24 mouse cellular contexts compared by ENCODE assay signal in the genomic region with DNA sequence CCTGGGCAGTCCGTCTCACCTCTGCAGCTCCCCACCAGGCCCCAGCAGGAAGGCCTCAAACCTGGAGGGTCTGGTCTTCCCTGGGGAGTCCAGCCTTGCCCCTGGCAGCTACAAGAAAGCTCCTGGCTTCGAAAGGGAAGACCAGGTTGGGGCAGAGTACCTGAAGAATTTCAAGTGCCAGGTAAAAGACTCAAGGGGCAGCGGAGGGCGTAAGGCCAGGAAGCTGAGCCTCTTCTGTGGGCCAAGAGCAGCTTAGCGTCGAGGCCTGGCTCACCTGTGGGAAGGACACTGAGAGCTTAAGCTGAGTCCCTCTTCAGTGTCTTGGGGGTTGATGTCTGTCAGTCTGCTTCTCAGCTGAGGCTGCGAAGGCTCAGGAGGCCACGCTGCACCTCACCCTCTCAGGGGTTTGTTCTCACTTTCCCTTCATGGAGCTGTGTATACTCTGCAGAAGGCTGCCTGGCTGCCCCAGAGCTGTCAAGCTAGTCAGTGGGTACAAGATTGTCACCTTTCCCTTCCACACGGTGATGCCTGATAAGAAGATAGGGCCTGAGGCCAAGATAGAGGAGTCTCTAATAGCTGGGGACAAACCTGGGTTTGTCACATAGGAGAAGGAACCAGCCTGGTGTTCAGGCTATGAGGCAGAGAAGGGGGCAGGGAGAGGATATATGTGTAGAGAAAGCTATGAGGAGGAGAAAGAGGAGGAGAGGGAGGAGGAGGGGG. TPM values are rescaled to one million over a fixed set of nuclear protein-coding genes. Genes with fewer than 3 reads are reported as not detected.
DNase-seq lines count a peak whose midpoint lies in the region; ATAC-seq and TF ChIP-seq lines count a peak whose summit lies in the region.
"Had no signal": no experiment of that assay in that cellular context is flagged by ENCODE, and none has a peak within 500 bp of the region (broad histone marks: within the 10 kb centered on the region; RNA-seq: fewer than 3 reads in every experiment).

No protein-coding gene starts in this region.

- TF ChIP-seq EP300 in lung, postnatal 0 days (IDR thresholded peaks at IDR 0.05) = no peak; the same call in 1 of the 2 replicates

- H3K4me2 ChIP-seq in liver, embryonic 15.5 days = no peak overlapping the region
- H3K4me2 ChIP-seq in lung, postnatal 0 days (replicated peaks; ENCODE audit: low read depth, low read length) = no peak overlapping the region
- H3K4me2 ChIP-seq: embryonic facial prominence, embryonic 13.5 days; forebrain, embryonic 12.5 days; hindbrain, embryonic 14.5 days had no signal

- H3K36me3 ChIP-seq in liver, embryonic 15.5 days (replicated peaks) = peaks cover 98% of the 10 kb centered on the region
- peaks cover 17% of the 10 kb centered on the region for H3K36me3 ChIP-seq in lung, postnatal 0 days (ENCODE audit: insufficient read depth, low read length)

- WGBS in liver, embryonic 15.5 days (ENCODE audit: insufficient replicate concordance) = 71% methylated on average over 9 of the region's 9 CpGs
- WGBS in lung, postnatal 0 days = 66% methylated on average over 9 of the region's 9 CpGs

- no peak overlapping the region for H3K27ac ChIP-seq in liver, embryonic 15.5 days (replicated peaks)
- peak overlapping the region; percentile 68 for H3K27ac ChIP-seq in lung, postnatal 0 days (ENCODE audit: low read length)
- H3K27ac ChIP-seq: embryonic facial prominence, embryonic 13.5 days; forebrain, embryonic 12.5 days; hindbrain, embryonic 14.5 days had no signal

- peak; percentile 27 for DNase-seq in cerebellum, adult 11-12 months
- DNase-seq in cerebellum, adult 9-10 months = no peak
- DNase-seq in lung, postnatal 0 days (ENCODE audit: low spot score) = peak; percentile 73
- no peak for DNase-seq in kidney, postnatal 4 days
- DNase-seq in frontal cortex, postnatal 36 days (ENCODE audit: low spot score in 2 of 2) = no peak
- no peak for DNase-seq in right cerebral cortex, postnatal 25 days
- DNase-seq: cerebellum, adult 18-20 months; cerebellum, postnatal 25 days; gastrocnemius, postnatal 25 days; heart, postnatal 4 days; kidney, adult 18-20 months; layer of hippocampus, adult 9-11 months; left cerebral cortex, postnatal 4 days; midbrain, embryonic 14.5 days; right cerebral cortex, postnatal 14 days; spleen, adult 18-20 months had no signal

- no peak overlapping the region for H3K9ac ChIP-seq in liver, embryonic 15.5 days
- no peak overlapping the region for H3K9ac ChIP-seq in lung, postnatal 0 days (replicated peaks; ENCODE audit: low read depth)
- H3K9ac ChIP-seq: embryonic facial prominence, embryonic 13.5 days; forebrain, embryonic 12.5 days; hindbrain, embryonic 14.5 days had no signal

- peak; percentile 47; the same call in 1 of the 2 replicates for ATAC-seq in liver, embryonic 15.5 days (ENCODE audit: insufficient read depth)
- ATAC-seq in lung, postnatal 0 days = peak; percentile 73
- ATAC-seq in megakaryocyte progenitor cell, adult 5-6 weeks (replicated peaks; ENCODE audit: poor library complexity) = peak; percentile 45
- ATAC-seq: inflammation-experienced regulatory T-cells, adult 6 months had no signal

- peaks cover 52% of the 10 kb centered on the region for H3K4me1 ChIP-seq in liver, embryonic 15.5 days (replicated peaks)
- no peaks in the 10 kb centered on the region for H3K4me1 ChIP-seq in lung, postnatal 0 days (ENCODE audit: insufficient read depth, low read depth, low read length)
- H3K4me1 ChIP-seq: embryonic facial prominence, embryonic 13.5 days had no signal

- H3K27me3 ChIP-seq in liver, embryonic 15.5 days = no peaks in the 10 kb centered on the region
- H3K27me3 ChIP-seq in lung, postnatal 0 days (replicated peaks; ENCODE audit: insufficient read depth, low read length) = no peaks in the 10 kb centered on the region
- H3K27me3 ChIP-seq: embryonic facial prominence, embryonic 13.5 days; forebrain, embryonic 12.5 days; megakaryocyte, embryonic 14.5 days had no signal

- no peak overlapping the region for H3K4me3 ChIP-seq in liver, embryonic 15.5 days (replicated peaks)
- no peak overlapping the region for H3K4me3 ChIP-seq in lung, postnatal 0 days (ENCODE audit: low read depth, low read length)
- H3K4me3 ChIP-seq: embryonic facial prominence, embryonic 13.5 days; erythroblast, embryonic 14.5 days; forebrain, embryonic 12.5 days had no signal

- H3K9me3 ChIP-seq in liver, embryonic 15.5 days (replicated peaks) = no peaks in the 10 kb centered on the region
- no peaks in the 10 kb centered on the region for H3K9me3 ChIP-seq in lung, postnatal 0 days (ENCODE audit: low read length)
- H3K9me3 ChIP-seq: embryonic facial prominence, embryonic 13.5 days; forebrain, embryonic 12.5 days had no signal

- TF ChIP-seq CTCF in lung, postnatal 0 days (IDR thresholded peaks at IDR 0.05) = no peak

RNA-seq across cellular contexts. Expression of a gene that starts 23.5 kb away (rescaled TPM):
- polyA plus RNA-seq in liver, embryonic 15.5 days (2015; fragmentation: Nextera tagmentation; extraction: Ambion mirVana) = 10.1 and 11.6 TPM in 2 replicates
- polyA plus RNA-seq in lung, postnatal 0 days (2015; fragmentation: Nextera tagmentation; extraction: Ambion mirVana) = 14.5 and 15.0 TPM in 2 replicates
- total RNA-seq in megakaryocyte progenitor cell, adult 5-6 weeks (2015) = 13.7 and 15.3 TPM in 2 replicates
- total RNA-seq in megakaryocyte progenitor cell, adult 5-6 weeks (2017) = 14.2 and 18.7 TPM in 2 replicates

RNA-seq across cellular contexts. Expression of a gene that starts 24.1 kb away (rescaled TPM):
- 21.4 and 23.3 TPM in 2 replicates for polyA plus RNA-seq in liver, embryonic 15.5 days (2015; fragmentation: Nextera tagmentation; extraction: Ambion mirVana)
- 14.9 and 25.3 TPM in 2 replicates for polyA plus RNA-seq in lung, postnatal 0 days (2015; fragmentation: Nextera tagmentation; extraction: Ambion mirVana)
- total RNA-seq in megakaryocyte progenitor cell, adult 5-6 weeks (2015) = 13.6 and 15.8 TPM in 2 replicates
- total RNA-seq in megakaryocyte progenitor cell, adult 5-6 weeks (2017) = 15.5 and 26.1 TPM in 2 replicates

RNA-seq across cellular contexts. Expression of a gene that starts 25.9 kb away (rescaled TPM):
- polyA plus RNA-seq in liver, embryonic 15.5 days (2015; fragmentation: Nextera tagmentation; extraction: Ambion mirVana) = 540 and 595 TPM in 2 replicates
- polyA plus RNA-seq in lung, postnatal 0 days (2015; fragmentation: Nextera tagmentation; extraction: Ambion mirVana) = 1,667 and 1,708 TPM in 2 replicates
- 714 and 817 TPM in 2 replicates for total RNA-seq in megakaryocyte progenitor cell, adult 5-6 weeks (2015)
- 751 and 801 TPM in 2 replicates for total RNA-seq in megakaryocyte progenitor cell, adult 5-6 weeks (2017)

RNA-seq across cellular contexts. Expression of a gene that starts 33.1 kb away (rescaled TPM):
- 83.9 and 93.0 TPM in 2 replicates for polyA plus RNA-seq in liver, embryonic 15.5 days (2015; fragmentation: Nextera tagmentation; extraction: Ambion mirVana)
- polyA plus RNA-seq in lung, postnatal 0 days (2015; fragmentation: Nextera tagmentation; extraction: Ambion mirVana) = 84.8 and 108 TPM in 2 replicates
- total RNA-seq in megakaryocyte progenitor cell, adult 5-6 weeks (2015) = 42.4 and 56.5 TPM in 2 replicates
- 15.6 and 22.8 TPM in 2 replicates for total RNA-seq in megakaryocyte progenitor cell, adult 5-6 weeks (2017)

RNA-seq across cellular contexts. Expression of a gene that starts 41.2 kb away (rescaled TPM):
- polyA plus RNA-seq in liver, embryonic 15.5 days (2015; fragmentation: Nextera tagmentation; extraction: Ambion mirVana) = 168 and 190 TPM in 2 replicates
- polyA plus RNA-seq in lung, postnatal 0 days (2015; fragmentation: Nextera tagmentation; extraction: Ambion mirVana) = 91.0 and 95.6 TPM in 2 replicates
- 29.4 and 29.8 TPM in 2 replicates for total RNA-seq in megakaryocyte progenitor cell, adult 5-6 weeks (2015)
- total RNA-seq in megakaryocyte progenitor cell, adult 5-6 weeks (2017) = 46.5 and 52.7 TPM in 2 replicates

Comparison
In these comparisons a context has a peak if more than half of its experiments do, and no peak if none do; other contexts are left out.
1. DNase-seq: peak in cerebellum, adult 11-12 months (single experiment) and lung, postnatal 0 days (single experiment); none in cerebellum, adult 9-10 months (single experiment), kidney, postnatal 4 days (0 of 2), frontal cortex, postnatal 36 days (0 of 2) and right cerebral cortex, postnatal 25 days (single experiment).
2. Peak in every context shown above with its lines, with median percentiles within 50 percentile points of each other: ATAC-seq.